Mouse (Mus musculus) T-cell, adult 2 months (primary cell): ENCODE measurements around the gene Grem1.

Experiments
- DNase-seq: peaks from one replicate; pipeline ENCODE4 v3.0.0; 2022; ENCODE audit warnings: low spot score

Grem1 gene

DNA sequence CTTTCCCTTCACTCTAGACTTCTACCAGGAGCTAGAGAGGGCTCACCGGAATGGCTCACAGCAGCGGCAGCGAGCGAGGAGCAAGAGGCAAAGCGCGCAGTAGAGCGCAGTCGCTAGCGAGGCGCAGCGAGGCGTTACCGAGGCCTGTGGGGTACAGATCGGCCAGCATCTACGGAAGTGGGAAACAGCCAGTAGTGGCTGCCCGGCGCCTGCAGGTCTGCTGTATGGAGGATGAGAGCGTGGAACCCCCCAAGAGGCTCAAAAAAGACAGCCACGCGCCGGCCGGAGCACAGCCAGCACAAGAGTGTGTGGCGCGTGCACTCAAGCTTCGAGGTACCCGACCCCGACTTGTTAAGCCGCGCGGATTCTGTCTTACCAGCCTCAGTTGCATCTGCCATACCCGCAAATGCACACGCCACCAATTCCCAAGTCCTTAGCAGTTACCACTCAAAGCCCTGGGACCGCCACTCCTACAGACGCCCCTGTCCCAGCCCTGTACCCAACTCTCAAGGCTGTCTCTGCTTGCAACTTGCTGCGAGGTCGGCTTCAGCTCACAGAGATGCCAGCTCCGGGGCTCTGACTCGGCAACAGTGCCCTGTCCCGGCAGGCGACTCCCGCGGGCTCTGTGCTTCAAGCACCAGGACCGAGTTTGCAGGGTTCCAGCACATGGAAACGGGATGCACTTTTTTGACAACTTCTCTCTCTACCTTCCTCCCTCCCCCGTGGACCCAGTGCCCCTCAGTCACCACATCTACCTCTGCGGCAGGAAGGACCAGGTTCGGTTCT is 728 bp downstream of the Grem1 start:
- no peak for DNase-seq

DNA sequence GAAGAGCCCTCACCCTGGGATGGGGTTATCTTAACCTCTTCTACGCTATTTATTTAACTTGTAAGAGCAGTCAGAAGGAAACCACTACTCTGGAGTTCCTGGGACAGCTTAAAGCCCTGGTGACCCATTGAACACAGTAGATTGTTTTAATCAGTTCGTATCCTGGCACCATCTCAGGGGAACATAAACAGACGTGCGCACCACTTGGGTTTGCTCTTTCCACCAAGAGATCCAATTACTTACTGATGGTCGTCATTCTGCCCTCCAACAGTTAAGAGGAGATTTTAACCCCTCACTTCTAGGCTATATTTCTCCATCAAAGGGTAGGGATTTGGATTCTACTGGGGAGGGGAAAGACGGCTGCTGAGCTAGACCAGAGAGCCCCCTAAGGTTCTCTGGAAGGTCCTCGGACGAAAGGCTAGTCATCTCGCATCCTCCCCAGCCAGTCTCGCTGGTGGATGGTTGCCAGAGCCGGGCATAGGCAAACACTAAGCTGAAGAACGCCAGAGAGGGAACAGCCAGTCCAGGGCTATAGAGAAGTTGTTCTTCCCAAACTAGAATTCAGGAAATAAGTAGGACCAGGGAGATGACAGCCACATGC is 1.4 kb downstream of the Grem1 start:
- no peak for DNase-seq

DNA sequence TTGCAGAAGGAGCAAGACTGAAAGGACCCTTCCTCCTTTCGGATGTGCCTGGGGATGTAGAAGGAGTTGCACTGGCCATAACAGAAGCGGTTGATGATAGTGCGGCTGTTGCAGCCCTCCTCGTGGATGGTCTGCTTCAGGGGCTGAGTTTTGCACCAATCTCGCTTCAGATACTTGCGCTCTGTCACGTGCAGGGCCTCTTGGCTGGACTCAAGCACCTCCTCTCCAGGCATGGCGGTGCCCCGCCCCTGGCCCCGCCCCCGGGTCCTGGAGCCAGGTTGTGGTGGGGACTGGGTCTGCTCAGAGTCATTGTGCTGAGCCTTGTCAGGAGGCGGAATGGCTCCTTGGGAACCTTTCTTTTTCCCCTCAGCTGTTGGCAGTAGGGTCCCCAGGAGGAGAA is 8.7 kb downstream of the Grem1 start:
- DNase-seq, result no peak

DNA sequence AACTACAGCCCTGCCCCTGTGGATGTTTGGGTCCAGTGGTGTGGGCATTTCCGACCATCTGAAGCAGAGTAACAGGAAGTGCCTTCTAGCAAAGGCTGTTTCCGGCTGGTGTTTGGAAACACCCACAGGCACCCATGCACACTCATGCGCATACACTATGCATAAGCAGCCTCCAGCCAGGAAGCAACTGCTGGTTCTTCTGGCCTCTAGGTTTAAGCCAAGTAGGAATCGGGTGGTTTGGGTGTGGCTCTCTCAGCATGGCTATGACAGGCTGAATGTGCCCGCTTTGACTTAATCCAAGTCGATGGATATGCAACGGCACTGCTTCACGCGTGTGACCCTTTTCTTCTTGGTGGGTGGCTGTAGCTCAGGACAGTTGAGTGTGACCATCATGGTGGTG is 9.1 kb downstream of the Grem1 start:
- no peak for DNase-seq

DNA sequence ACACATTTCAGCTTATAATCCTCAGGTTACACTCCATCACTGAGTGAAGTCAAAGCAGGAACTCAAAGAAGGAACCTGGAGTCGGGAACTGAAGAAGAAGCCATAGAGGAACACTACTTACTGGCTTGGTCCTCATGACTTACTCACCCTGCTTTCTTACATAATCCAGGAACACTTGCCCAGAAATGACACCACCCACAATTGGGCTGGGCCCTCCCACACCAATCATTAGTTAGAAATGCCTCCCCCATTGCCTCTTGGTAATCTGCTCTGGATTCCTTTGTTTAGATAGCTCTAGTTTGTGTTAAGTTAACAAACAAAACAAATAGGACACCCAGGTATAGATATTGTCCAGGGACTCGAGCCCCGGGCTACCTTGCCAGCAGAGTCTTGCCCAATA is 29.9 kb downstream of the Grem1 start:
- DNase-seq, result no peak

DNA sequence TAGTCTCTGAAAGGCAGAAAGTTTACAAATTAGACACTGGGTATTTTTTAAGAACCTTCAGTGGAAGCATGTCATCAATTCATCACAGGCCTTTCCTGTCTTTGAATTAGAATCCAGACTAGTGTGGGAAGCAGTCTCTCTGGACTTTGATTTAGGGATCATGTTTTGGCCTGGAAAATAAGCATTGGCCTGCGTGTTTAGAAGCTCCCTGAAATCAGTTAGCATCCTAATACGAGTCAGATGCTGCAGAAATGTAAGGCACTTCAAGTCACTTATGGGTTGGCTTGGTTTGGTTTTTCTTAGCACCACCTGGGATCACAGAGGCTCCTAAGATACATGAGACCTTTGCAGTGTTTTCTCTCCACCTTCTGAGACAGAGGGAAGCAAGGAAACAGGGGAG is 43.6 kb downstream of the Grem1 start:
- no peak for DNase-seq

DNA sequence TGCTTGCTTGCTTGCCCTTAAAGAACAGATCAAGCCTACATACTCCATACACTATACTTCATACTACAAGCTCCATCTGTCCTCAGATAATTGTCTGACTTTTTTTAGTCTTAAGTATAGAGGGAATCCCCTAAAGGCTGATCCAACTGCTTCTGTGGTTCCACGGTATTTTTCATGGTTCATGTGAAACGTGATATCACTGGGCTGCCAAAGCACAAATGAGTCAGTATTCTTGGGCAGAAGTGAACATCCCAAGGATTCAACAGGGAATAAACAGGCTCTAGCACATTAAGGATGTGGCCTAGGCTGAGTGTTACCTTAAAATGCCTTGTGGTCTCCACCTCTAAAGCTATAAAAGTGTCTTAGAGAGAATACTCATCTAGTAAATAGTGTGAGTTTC is 45.0 kb downstream of the Grem1 start:
- DNase-seq, result no peak

DNA sequence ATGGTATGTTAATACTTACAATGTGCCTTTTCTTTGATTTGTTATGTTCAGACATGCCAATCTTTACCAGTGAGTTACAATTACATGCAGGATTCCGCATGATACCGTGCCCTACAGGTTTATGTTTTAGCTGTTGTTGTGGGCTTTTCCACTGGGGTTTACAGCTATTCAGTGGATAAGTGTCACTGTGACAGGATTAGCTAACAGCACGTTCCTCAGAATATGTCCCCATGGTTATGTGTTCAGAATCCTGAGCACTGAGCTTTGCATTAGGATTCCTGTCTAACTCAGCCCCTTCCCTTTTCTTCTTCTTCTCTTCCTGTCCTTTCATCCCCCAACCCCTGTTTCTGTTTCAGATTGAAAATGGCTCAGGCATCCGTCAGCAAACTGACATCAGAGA is 50.9 kb downstream of the Grem1 start:
- DNase-seq, result no peak

DNA sequence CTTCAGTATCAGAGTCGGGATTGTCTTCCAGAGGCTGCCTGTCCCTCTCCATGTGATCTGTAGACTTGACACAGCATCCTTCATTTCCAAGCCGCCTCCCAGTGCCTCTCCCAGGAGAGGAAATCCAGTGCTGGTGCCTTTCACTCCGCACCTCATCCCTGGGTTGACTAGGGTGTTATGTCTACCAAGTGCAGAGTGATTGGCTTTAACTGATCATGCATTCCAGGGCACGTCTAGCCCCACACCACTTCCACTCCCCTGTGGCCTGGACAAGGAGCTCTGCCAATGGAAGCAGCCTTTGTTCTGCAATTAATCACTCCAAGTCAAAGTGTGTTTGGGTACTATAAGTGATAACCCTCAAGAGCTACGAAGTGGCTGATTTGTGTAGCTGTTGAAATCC is 56.9 kb downstream of the Grem1 start:
- no peak for DNase-seq

DNA sequence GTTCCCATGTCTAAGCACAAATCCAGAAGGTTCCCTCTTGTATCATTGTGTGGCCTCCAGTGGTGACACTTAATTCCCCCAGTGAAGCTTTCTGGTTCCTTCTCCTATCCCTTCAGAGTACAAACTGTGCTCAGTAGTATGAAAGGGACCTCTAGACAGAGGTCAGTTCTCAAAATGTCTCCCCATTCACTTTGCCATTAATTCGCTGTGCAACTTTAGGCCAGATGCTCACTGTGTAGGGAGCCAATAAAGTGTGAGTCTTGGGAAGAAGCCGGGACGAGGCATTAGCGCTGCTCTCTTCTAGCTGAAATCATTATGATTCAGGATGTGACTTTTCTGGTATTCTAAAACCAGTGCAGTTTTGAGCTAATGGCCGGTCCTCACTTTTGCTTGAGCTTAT is 61.8 kb downstream of the Grem1 start:
- no peak for DNase-seq

DNA sequence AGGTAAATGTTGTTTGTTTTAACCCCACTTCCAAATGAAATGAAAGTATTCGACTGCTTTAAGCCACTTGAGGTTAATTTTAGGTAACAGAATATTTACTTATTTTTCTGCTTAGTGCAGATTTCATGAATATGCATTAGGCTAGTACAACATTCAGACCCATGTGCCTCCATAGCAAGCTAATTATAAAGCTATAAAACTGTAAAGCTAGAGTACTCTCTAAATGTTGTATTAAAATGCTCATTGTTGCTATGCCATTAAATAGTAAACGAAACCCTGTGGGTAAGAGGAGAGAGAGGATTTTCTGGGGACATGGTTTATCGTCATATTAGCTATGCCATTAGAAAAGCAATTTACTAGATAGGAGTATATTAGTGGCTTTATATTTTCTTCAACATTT is 62.2 kb downstream of the Grem1 start:
- no peak for DNase-seq
